Mouse (Mus musculus) embryonic facial prominence, embryonic 11.5 days (tissue): ENCODE results near the gene Slc50a1. TPM values are rescaled to one million over a fixed set of nuclear protein-coding genes. Genes with fewer than 3 reads are reported as not detected.

Experiments used
- microRNA counts: library from miRNA; unstranded; fragments of <30 nt; microRNA quantifications from one replicate; lab custom pipeline; 2016
- microRNA-seq: library from miRNA; unstranded; fragments of <30 nt; microRNA quantifications from one replicate; pipeline ENCODE4, GENCODE M21; 2016; ENCODE audit warnings: borderline number of aligned reads
- polyA plus RNA-seq: library from polyadenylated mRNA; unstranded; fragments of >200 nt; fragmentation: Nextera tagmentation; extraction: Ambion mirVana; gene quantifications from 2 replicates; pipeline ENCODE4 v1.2.1, GENCODE M21; 2014

The Slc50a1 gene
- polyA plus RNA-seq, 1 experiment from 2014 or later = 39.8 TPM

MicroRNA genes within 50 kb of the gene (microRNA counts, 519-probe panel; counts per million panel counts)
- 3,553 counts per million, percentile 52 among the panel's probes with 10 or more counts for microRNA mmu-miR-92b (lab: Ali Mortazavi, UCI)

Small RNA genes lying within 50 kb of the gene (microRNA-seq; reads per million reads assigned to microRNA genes)
- 2,864 reads per million, percentile 82 among the genes with 10 or more reads in this experiment for gene Mir92b

Other genes starting within 250 kb of the Slc50a1 start
- gene Rusc1, start 177.3 kb downstream of the Slc50a1 start, polyA plus RNA-seq = 14.4 and 18.0 TPM in 2 replicates
- not detected in 2 replicates for gene Gm43738, start 169.5 kb downstream of the Slc50a1 start, polyA plus RNA-seq
- gene Fdps, start 168.6 kb downstream of the Slc50a1 start, polyA plus RNA-seq = 299 and 334 TPM in 2 replicates
- 1.5 and 2.0 TPM in 2 replicates for gene Pklr, start 134.4 kb downstream of the Slc50a1 start, polyA plus RNA-seq
- 1.2 and 2.4 TPM in 2 replicates for gene Hcn3, start 110.4 kb downstream of the Slc50a1 start, polyA plus RNA-seq
- 28.2 and 28.5 TPM in 2 replicates for gene Clk2, start 105.8 kb downstream of the Slc50a1 start, polyA plus RNA-seq
- 80.5 and 91.1 TPM in 2 replicates for gene Scamp3, start 93.1 kb downstream of the Slc50a1 start, polyA plus RNA-seq
- 15.3 and 19.4 TPM in 2 replicates for gene Fam189b, start 87.4 kb downstream of the Slc50a1 start, polyA plus RNA-seq
- 34.6 TPM in 2 replicates for gene Gba, start 67.6 kb downstream of the Slc50a1 start, polyA plus RNA-seq
- gene Thbs3, start 55.4 kb downstream of the Slc50a1 start, polyA plus RNA-seq = 24.4 and 26.0 TPM in 2 replicates
- gene Mtx1, start 43.5 kb downstream of the Slc50a1 start, polyA plus RNA-seq = 208 and 225 TPM in 2 replicates
- gene Muc1, start 41.5 kb downstream of the Slc50a1 start, polyA plus RNA-seq = 0.90 and 1.3 TPM in 2 replicates
- gene Krtcap2, start 24.6 kb downstream of the Slc50a1 start, polyA plus RNA-seq = 287 and 288 TPM in 2 replicates
- gene Trim46, start 24.3 kb downstream of the Slc50a1 start, polyA plus RNA-seq = 3.0 and 4.5 TPM in 2 replicates
- gene Dpm3, start 11.2 kb downstream of the Slc50a1 start, polyA plus RNA-seq = 82.4 and 87.9 TPM in 2 replicates
- gene Efna1, start 10.6 kb upstream of the Slc50a1 start, polyA plus RNA-seq = 26.9 and 30.2 TPM in 2 replicates
- gene Efna3, start 52.4 kb upstream of the Slc50a1 start, polyA plus RNA-seq = 6.6 and 8.3 TPM in 2 replicates
- gene Efna4, start 67.5 kb upstream of the Slc50a1 start, polyA plus RNA-seq = 39.1 and 39.5 TPM in 2 replicates
- gene Adam15, start 79.4 kb upstream of the Slc50a1 start, polyA plus RNA-seq = 17.8 and 17.9 TPM in 2 replicates
- gene Dcst2, start 91.4 kb upstream of the Slc50a1 start, polyA plus RNA-seq = 0.32 TPM in 1 of 2 replicates, not detected in the other
- 0.21 TPM in 1 of 2 replicates, not detected in the other for gene Dcst1, start 94.7 kb upstream of the Slc50a1 start, polyA plus RNA-seq
- gene Zbtb7b, start 124.2 kb upstream of the Slc50a1 start, polyA plus RNA-seq = 0.49 and 1.1 TPM in 2 replicates
- 0.80 TPM in 1 of 2 replicates, not detected in the other for gene Lenep, start 132.2 kb upstream of the Slc50a1 start, polyA plus RNA-seq
- 23.8 and 24.4 TPM in 2 replicates for gene Flad1, start 141.3 kb upstream of the Slc50a1 start, polyA plus RNA-seq
- gene Cks1b, start 147.8 kb upstream of the Slc50a1 start, polyA plus RNA-seq = 648 and 668 TPM in 2 replicates
- 43.6 and 53.0 TPM in 2 replicates for gene Shc1, start 147.9 kb upstream of the Slc50a1 start, polyA plus RNA-seq
- gene Pygo2, start 159.6 kb upstream of the Slc50a1 start, polyA plus RNA-seq = 55.8 and 56.5 TPM in 2 replicates
- 9.1 and 10.8 TPM in 2 replicates for gene Pbxip1, start 166.1 kb upstream of the Slc50a1 start, polyA plus RNA-seq
- gene Pmvk, start 184.0 kb upstream of the Slc50a1 start, polyA plus RNA-seq = 57.3 and 58.9 TPM in 2 replicates
- 0.91 and 1.1 TPM in 2 replicates for gene Kcnn3, start 249.6 kb upstream of the Slc50a1 start, polyA plus RNA-seq